Mouse (Mus musculus) erythroblast, embryonic 14.5 days (primary cell): Measurements from ENCODE around the gene Gsta3.

ENCODE experiments used
- GATA1 ChIP-seq: IDR thresholded peaks from 2 replicates; pipeline ENCODE4 v1.6.1; 2012; ENCODE audit warnings: low read length, inconsistent platforms, mixed read lengths
- TAL1 ChIP-seq: IDR thresholded peaks from 3 replicates; pipeline ENCODE4 v1.6.1; 2012; ENCODE audit warnings: low read length, inconsistent platforms, mixed read lengths

DNA sequence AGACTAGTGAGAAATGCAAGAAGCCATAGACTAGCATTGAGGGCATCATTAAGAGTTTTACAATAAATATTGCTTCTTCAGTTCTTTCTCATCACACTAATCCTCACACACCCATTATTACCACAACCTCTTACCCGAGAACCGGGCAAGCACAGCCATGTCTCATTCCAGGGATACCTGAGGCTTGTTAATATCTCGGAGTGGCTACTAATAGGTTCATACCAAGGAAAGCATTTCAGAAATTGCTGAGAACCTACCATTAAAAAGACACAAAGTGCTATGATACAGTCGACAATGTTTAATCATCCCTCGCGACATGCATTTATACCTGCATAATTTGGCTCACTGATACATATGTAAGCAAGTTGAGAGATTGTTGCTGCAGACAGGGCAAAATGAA lies 5.0 kb upstream of the Gsta3 start:
- TF ChIP-seq TAL1 (no peak), GATA1 (no peak)
